Mouse (Mus musculus) mouse embryonic stem cell (cell line): ENCODE results near the gene Abcd2.

Source experiments
- in situ Hi-C, 2 experiments: fragments of 300-500 bp; cut with MboI; formaldehyde crosslinking; loops; 1 replicate in 1 of 2; 3 replicates in 1 of 2; pipeline ENCODE4 v1.14.3; 2019 to 2020; ENCODE audit warnings: low sequenced_read_pairs in 2 of 2, low pct_unique_long_range_greater_than_20kb in 1 of 2, mixed read lengths in 1 of 2; ENCODE audit not compliant: unreplicated experiment in 1 of 2

Abcd2 gene

GRCm38 (mm10) chr15:91167850-91168562, 23.6 kb downstream of the Abcd2 start:
- in situ Hi-C loops = no loop called here

- in situ Hi-C loops = no loop called here
These were observed 26.6 kb downstream of the Abcd2 start for GRCm38 (mm10) chr15:91165021-91165420.

GRCm38 (mm10) chr15:91163454-91163853, 28.1 kb downstream of the Abcd2 start:
- in situ Hi-C loops = no loop called here

- in situ Hi-C loops = no loop called here
These were observed 30.4 kb downstream of the Abcd2 start for GRCm38 (mm10) chr15:91161153-91161552.

GRCm38 (mm10) chr15:91153311-91153710, 38.3 kb downstream of the Abcd2 start:
- in situ Hi-C loops = no loop called here

- in situ Hi-C loops = no loop called here
These were observed 39.0 kb downstream of the Abcd2 start for GRCm38 (mm10) chr15:91152592-91152991.

GRCm38 (mm10) chr15:91124584-91124983, 67.0 kb downstream of the Abcd2 start:
- in situ Hi-C loops = no loop called here

- in situ Hi-C loops = no loop called here
These were observed 78.9 kb downstream of the Abcd2 start for GRCm38 (mm10) chr15:91112555-91113209.

GRCm38 (mm10) chr15:91108102-91108659, 83.4 kb downstream of the Abcd2 start:
- in situ Hi-C loops = no loop called here

GRCm38 (mm10) chr15:91104934-91105333, 86.7 kb downstream of the Abcd2 start:
- in situ Hi-C loops = no loop called here

- in situ Hi-C loops = no loop called here
These were observed 87.3 kb downstream of the Abcd2 start for GRCm38 (mm10) chr15:91104276-91104675.

- in situ Hi-C loops = no loop called here
These were observed 87.8 kb downstream of the Abcd2 start for GRCm38 (mm10) chr15:91103814-91104213.

- in situ Hi-C loops = no loop called here
These were observed 88.3 kb downstream of the Abcd2 start for GRCm38 (mm10) chr15:91103305-91103704.

- in situ Hi-C loops = no loop called here
These were observed 95.0 kb downstream of the Abcd2 start for GRCm38 (mm10) chr15:91096606-91097005.
